Mouse (Mus musculus): ENCODE results near the gene Cdsn.
A peak's percentile ranks its signal among the peaks of the same experiment; 100 is the strongest.

Cdsn gene

GRCm38 (mm10) chr17:35570836-35571235 lies 18.9 kb downstream of the Cdsn start:
- ATAC-seq (ENCODE audit: low TSS enrichment): no peak

DNA sequence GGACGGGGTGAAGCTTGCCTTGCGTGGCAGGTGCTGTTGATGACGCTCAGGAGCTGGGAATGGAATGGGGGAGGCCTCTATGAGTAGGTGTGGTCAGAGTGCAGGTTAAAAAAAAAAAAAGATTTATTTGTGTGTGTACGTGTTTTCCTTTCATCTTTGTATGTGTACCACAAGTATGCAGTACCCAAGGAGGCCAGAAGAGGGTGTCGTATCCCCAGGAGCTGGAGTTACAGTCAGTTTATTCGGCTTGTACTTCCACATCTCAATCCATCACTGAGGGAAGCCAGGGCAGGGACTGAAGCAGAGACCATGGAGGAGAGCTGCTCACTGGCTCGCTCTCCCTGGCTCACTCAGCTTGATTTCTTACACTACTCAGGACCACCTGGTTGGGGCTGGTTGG lies 19.5 kb downstream of the Cdsn start:
- no peak for ATAC-seq (ENCODE audit: low TSS enrichment)

DNA sequence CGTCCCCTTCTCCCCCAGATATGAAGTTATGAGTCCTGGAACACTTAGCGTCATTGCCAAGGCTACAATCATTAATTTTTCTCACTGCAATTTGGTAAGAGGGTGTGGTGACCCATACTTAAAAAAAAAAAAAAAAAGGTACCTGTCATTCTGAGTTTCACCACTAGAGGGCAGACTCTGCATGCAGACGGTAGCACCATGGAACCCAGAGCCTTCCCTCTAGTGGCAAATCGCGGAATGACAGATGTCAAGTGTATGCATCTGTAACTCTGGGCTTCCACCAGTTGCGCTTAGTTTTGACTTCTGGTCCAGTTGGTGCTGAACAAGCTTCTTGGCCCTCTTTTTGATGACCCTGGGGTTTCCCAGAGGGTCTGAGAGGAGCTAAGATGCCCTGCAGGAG lies 26.3 kb downstream of the Cdsn start:
- ATAC-seq (ENCODE audit: low TSS enrichment): peak; percentile 59; the same call in 1 of the 2 replicates

GRCm38 (mm10) chr17:35582900-35583299 lies 31.0 kb downstream of the Cdsn start:
- no peak for ATAC-seq (ENCODE audit: low TSS enrichment)

GRCm38 (mm10) chr17:35584330-35584937 lies 32.5 kb downstream of the Cdsn start:
- peak; percentile 90 for ATAC-seq (ENCODE audit: low TSS enrichment)

- no peak for ATAC-seq (ENCODE audit: low TSS enrichment)
Observed at GRCm38 (mm10) chr17:35587291-35587690, 35.4 kb downstream of the Cdsn start.

DNA sequence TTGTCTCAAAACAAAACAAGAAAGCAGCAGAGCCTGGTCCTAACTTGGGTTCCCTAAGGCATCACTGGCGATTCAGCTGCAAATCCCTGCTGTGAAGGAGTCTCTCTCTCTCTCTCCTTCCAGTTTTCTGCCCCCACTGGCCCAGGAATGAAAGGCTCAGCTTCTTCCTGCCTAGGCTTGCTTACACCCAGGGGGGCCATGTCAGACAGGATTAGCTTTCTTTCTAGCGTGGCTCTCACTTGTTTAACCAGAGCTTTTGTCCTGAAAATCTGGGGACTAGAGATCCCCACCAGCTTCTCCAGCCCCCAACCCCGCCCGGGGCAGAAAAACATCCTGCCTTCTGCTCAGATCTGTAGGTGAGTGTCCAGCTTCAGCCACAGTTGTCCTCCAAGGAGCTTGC lies 36.5 kb downstream of the Cdsn start:
- ATAC-seq (ENCODE audit: low TSS enrichment): no peak

DNA sequence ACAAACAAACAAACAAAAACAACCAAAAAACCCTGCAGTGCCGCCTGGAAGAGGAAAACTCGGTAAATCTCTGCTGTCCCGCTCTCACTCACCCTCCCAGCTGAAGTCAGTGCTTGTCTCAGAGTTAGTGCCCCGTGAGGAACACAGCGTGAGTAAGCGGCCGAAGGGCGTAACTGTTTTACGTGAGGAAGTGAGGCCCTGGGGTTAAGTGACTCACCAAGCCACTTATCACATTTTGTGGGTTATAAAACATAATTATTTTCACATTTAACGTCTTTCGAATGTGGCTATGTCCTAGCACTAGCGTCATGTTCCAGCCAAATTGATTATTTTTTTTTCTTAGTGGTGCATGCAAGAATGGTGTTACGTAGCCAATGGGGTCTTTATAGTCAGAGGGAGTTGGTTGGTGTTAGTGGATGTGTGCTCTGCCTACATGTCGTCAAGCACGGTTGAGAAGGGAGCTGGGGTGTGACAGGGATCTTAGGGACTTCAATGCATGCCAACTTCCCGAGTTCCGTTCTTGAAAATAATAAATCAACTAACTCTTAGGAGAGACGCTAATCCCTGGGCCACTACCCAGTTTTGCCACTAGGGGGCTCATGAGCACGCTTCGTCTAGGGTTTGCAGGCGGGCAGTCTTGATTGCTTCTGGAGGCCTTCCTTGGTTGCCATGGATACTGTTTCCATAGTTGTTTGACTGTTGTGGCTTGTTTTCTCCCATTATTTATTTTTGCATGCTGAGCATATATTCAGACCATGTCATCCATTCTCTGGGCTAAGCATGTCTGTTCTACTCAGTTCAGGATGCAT lies 38.7 kb downstream of the Cdsn start:
- ATAC-seq (ENCODE audit: low TSS enrichment): peak; percentile 88

DNA sequence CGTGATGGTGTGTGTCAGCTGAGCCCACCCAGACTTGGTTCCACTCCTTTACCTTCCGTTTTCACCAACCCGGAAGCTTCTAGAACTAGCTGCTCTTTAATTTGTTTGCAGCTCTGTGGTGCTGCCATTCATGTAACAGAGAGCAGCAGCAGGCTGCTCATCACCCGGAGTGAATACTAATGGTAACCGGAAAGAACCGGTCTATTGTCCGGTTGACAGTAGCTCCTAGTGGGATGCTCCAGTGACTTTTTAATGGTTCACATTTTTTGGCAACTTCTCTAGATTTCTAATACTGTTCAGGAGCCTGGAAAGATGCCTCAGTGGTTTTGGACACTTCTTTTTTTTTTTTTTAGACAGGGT lies 39.3 kb downstream of the Cdsn start:
- peak; percentile 27; the same call in 1 of the 2 replicates for ATAC-seq (ENCODE audit: low TSS enrichment)

GRCm38 (mm10) chr17:35591731-35592130 lies 39.8 kb downstream of the Cdsn start:
- ATAC-seq (ENCODE audit: low TSS enrichment): no peak

GRCm38 (mm10) chr17:35592131-35592530 lies 40.2 kb downstream of the Cdsn start:
- no peak for ATAC-seq (ENCODE audit: low TSS enrichment)

DNA sequence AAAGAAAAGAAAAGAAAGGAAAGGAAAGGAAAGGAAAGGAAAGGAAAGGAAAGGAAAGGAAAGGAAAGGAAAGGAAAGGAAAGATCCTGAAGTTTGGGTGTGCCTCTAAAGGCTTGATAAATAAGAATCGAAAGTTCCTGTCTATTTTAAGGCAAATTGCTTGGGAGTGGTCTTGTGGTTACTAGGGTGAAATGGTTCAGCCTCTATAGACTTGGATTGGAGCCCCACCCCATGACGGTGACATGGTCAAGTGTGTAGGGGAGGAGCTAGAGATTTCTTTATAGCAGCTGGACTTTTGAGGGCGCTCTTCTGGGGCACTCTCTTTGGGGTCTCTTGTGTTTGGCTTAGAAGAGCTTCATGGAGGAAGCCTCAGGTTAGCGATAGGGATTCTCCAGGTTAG lies 41.9 kb downstream of the Cdsn start:
- no peak for ATAC-seq (ENCODE audit: low TSS enrichment)

GRCm38 (mm10) chr17:35594456-35594855 lies 42.5 kb downstream of the Cdsn start:
- ATAC-seq (ENCODE audit: low TSS enrichment): no peak

DNA sequence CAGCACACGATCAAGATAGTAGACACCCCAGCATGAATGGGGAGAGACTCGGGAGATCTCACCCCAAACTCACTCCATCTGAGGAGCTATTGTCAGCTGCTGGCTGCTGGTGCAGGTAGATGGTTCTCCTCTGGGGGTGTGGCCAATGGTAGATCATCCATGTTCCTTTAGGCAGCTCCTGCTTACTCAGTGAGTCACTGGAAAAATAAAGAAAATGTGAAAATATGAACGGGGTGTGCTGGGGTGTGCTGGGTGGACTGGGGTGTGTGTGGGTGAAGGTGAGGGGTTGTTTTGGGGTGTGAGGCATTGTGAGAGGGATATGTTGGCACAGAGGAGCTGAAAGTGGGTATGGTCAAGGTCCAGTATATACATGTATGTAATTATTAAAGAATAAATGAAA lies 45.5 kb downstream of the Cdsn start:
- ATAC-seq (ENCODE audit: low TSS enrichment): no peak

GRCm38 (mm10) chr17:35601249-35601648 lies 49.3 kb downstream of the Cdsn start, which contains the start of gene Sfta2:
Gene Sfta2, plus strand, starts transcription at chr17:35601549.
- ATAC-seq (ENCODE audit: low TSS enrichment): no peak

- no peak for ATAC-seq (ENCODE audit: low TSS enrichment)
Observed at GRCm38 (mm10) chr17:35601736-35602354, 49.9 kb downstream of the Cdsn start.
